Mouse (Mus musculus): ENCODE measurements at regions not wholly inside any gene's neighbourhood (a gene's known extent, or its start where the extent isn't known, plus 50 kb on each side); places are given as distances from the start of the nearest gene placed in this dataset.
A peak's percentile ranks its signal among the peaks of the same experiment; 100 is the strongest.
"Not testable (repeated sequence)": the region's sequence is repeated elsewhere in the genome, so short reads cannot be mapped to it uniquely, and the experiment has no call there.

DNA sequence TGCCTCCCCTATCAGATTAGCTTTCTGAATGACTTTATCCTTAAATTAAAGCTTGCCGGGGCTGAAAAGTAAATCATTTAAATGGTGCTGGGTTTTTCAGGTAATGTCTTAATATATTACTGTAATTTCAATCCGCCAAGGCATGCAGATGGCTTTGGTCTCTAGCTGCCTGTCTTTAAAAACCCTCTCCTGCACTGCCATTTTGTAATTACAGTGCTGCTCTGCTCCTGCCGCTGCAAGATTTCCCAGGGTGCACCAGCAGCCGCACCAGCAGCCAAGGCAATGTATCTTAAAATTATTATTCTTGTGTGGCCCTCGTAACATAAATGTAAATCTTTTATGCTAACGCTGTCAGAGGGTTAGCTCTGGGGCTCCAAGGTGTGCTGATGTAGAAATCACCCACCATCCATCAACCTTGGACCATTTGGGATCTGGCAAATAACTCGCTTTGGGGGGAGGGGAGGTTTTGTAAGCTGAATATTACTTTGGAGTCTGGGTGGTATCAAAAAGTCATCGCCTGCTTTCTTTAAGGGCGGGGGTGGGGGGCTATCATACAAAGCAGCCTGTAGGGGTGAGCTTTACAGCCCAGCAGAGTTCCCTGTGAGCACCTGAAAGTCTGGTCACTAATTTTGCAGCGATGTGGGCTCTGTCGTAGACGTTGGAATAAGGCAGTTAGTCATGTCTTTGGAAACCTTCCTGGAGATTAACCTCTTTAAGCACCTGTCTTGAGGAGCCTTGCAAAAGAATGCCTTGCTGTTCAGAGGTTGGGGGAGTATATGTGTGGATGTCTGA lies 226.0 kb downstream of the Tmem114 start:
- no peak overlapping the region for H3K27ac ChIP-seq (replicated peaks; ENCODE audit: low read depth, low read length)
- no peaks in the 10 kb centered on the region for H3K9me3 ChIP-seq (ENCODE audit: control insufficient read depth, low read length)
- no peak overlapping the region for H3K4me3 ChIP-seq (ENCODE audit: low read depth, low read length)
- no peaks in the 10 kb centered on the region for H3K36me3 ChIP-seq (ENCODE audit: control insufficient read depth, insufficient read depth, low read length)
- H3K4me2 ChIP-seq (ENCODE audit: low read depth, severe bottlenecking), result no peak overlapping the region
- ATAC-seq (ENCODE audit: insufficient number of reproducible peaks, low FRiP score, low TSS enrichment, low read depth) (peak; percentile 62; the same call in 1 of the 2 replicates), DNase-seq (ENCODE audit: low spot score) (no peak)
- no peaks in the 10 kb centered on the region for H3K27me3 ChIP-seq (ENCODE audit: control insufficient read depth, insufficient read depth, low read length)
- H3K4me1 ChIP-seq (ENCODE audit: control insufficient read depth, insufficient read depth, low read length), result no peaks in the 10 kb centered on the region
- H3K9ac ChIP-seq (ENCODE audit: low read length), result no peak overlapping the region
- 68% methylated on average over 12 of the region's 12 CpGs for WGBS

DNA sequence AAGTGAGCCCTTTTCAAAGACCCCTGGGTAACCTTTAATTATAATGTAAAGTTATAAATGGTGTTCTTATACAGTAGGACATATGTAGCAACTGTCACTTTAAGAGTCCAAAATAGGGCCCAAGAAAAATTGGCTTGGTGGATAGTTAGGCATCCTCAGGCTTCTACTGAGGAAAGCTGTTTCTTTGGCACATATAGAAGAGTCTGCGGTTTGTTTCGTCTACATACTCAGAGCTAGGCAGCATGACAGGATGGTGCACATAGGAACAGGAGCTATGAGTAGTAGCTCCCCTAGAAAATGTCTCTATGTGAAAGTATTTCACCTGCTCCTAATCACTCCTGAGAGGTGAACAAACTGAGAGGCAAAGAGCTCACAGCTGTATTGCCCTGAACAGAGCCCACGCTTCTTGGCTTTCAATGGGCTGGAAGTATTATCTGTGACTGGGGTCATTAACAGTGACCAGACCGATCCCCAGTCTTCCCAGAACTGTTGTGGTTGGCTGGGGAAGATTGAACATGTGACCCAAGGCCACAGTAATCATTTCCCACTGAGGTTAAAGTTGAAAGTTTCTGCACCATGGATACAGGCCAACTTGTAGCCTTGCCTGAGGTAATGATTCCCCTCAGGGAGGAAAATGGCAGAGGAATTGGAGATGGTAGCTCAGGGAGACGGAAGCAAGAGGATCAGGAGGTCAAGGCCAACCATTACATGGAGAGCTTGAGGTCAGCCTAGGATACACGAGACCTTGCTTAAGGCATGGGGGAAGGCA lies 235.3 kb downstream of the Tmem114 start:
- Histone ChIP-seq H3K4me1 (ENCODE audit: control insufficient read depth, insufficient read depth, low read length) (no peaks in the 10 kb centered on the region), H3K27me3 (ENCODE audit: control insufficient read depth, insufficient read depth, low read length) (0 out of 2 replicates have a peak, but pooled peaks cover 2% of the 10 kb centered on the region), H3K9me3 (ENCODE audit: control insufficient read depth, low read length) (no peaks in the 10 kb centered on the region), H3K9ac (ENCODE audit: low read length) (no peak overlapping the region), H3K27ac (replicated peaks; ENCODE audit: low read depth, low read length) (no peak overlapping the region), H3K4me2 (ENCODE audit: low read depth, severe bottlenecking) (no peak overlapping the region), H3K36me3 (ENCODE audit: control insufficient read depth, insufficient read depth, low read length) (no peaks in the 10 kb centered on the region), H3K4me3 (ENCODE audit: low read depth, low read length) (no peak overlapping the region)
- DNase-seq (ENCODE audit: low spot score) (no peak), ATAC-seq (ENCODE audit: insufficient number of reproducible peaks, low FRiP score, low TSS enrichment, low read depth) (no peak)
- WGBS, result 79% methylated on average over 6 of the region's 6 CpGs

DNA sequence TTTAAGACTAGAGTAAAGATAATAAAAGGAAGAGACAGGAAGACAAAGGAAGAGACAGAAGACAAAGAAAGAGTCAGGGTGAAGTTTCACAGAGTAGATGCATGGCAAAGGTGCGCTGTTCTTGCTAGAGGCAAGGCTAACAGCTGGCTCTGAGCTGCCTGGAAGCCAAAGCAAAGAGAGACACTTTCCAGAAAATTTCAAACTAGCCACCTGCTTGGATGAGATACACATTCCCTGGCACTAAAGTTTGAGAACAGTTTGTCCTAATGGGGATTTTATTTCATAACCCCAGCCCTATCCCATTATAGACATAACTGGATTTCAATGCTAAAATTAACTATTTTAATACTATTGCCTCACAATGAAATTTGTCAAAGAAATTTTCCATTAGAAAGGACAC lies 235.9 kb downstream of the Tmem114 start:
- 94% methylated on average over 1 of the region's 1 CpGs for WGBS

DNA sequence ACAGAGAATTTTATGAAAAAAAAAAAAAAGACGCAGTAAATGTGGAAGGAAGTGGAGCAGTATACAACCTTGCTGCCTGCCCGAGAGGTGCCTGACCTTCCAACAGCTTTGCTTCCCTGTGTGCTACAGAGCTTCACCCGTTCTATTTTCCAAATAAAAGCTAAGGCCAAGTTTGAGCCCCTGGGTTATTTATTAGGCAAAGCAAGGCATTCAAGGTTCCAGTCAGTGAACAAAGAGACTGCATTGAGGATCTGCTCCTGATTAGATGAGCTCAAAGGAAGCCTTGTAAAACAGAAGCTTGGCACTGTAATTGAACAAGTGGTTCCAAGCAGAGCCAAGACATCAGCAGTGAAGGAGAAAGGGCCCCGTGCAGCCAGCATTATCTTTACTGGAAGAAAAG lies 236.4 kb downstream of the Tmem114 start:
- 41% methylated on average over 4 of the region's 4 CpGs for WGBS
- ATAC-seq (ENCODE audit: insufficient number of reproducible peaks, low FRiP score, low TSS enrichment, low read depth), result no peak
- no peak overlapping the region for H3K27ac ChIP-seq (replicated peaks; ENCODE audit: low read depth, low read length)

More for the DNA sequence above, 235.9 kb downstream of the Tmem114 start:
- H3K27ac ChIP-seq (replicated peaks; ENCODE audit: low read depth, low read length), result no peak overlapping the region
- H3K9me3 ChIP-seq (ENCODE audit: control insufficient read depth, low read length), result no peaks in the 10 kb centered on the region
- H3K36me3 ChIP-seq (ENCODE audit: control insufficient read depth, insufficient read depth, low read length), result no peaks in the 10 kb centered on the region
- ATAC-seq (ENCODE audit: insufficient number of reproducible peaks, low FRiP score, low TSS enrichment, low read depth) (no peak), DNase-seq (ENCODE audit: low spot score) (no peak)
- no peak overlapping the region for H3K4me3 ChIP-seq (ENCODE audit: low read depth, low read length)
- no peak overlapping the region for H3K9ac ChIP-seq (ENCODE audit: low read length)
- no peak overlapping the region for H3K4me2 ChIP-seq (ENCODE audit: low read depth, severe bottlenecking)
- 0 out of 2 replicates have a peak, but pooled peaks cover 2% of the 10 kb centered on the region for H3K27me3 ChIP-seq (ENCODE audit: control insufficient read depth, insufficient read depth, low read length)
- H3K4me1 ChIP-seq (ENCODE audit: control insufficient read depth, insufficient read depth, low read length), result no peaks in the 10 kb centered on the region

DNA sequence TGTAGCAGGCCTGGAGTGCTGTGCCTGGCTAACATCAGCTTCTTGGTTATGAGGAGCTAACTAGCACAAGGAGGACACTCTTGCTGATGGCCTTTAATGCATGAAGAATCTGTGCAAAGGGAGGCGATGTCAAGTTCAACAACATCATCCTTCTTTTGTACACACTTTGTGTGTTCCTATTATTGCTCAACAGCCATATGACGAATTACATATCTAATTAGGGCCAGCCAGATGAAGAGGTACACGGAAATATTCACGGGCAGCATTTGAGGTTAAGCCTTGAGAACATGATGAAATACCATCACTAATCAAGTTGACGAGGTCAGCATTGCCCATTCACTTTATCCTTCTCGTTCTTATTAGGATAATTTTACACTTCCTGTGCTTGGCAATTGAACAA lies 240.2 kb downstream of the Tmem114 start:
- 69% methylated on average over 6 of the region's 6 CpGs for whole genome bisulfite sequencing
- no peak overlapping the region for H3K27ac ChIP-seq (replicated peaks; ENCODE audit: low read depth, low read length)
- no peak overlapping the region for H3K9ac ChIP-seq (ENCODE audit: low read length)
- no peaks in the 10 kb centered on the region for H3K9me3 ChIP-seq (ENCODE audit: control insufficient read depth, low read length)
- H3K36me3 ChIP-seq (ENCODE audit: control insufficient read depth, insufficient read depth, low read length), result no peaks in the 10 kb centered on the region
- no peak overlapping the region for H3K4me3 ChIP-seq (ENCODE audit: low read depth, low read length)
- H3K4me2 ChIP-seq (ENCODE audit: low read depth, severe bottlenecking), result no peak overlapping the region
- no peak for ATAC-seq (ENCODE audit: insufficient number of reproducible peaks, low FRiP score, low TSS enrichment, low read depth)
- no peak for DNase-seq (ENCODE audit: low spot score)
- H3K27me3 ChIP-seq (ENCODE audit: control insufficient read depth, insufficient read depth, low read length), result no peaks in the 10 kb centered on the region
- no peaks in the 10 kb centered on the region for H3K4me1 ChIP-seq (ENCODE audit: control insufficient read depth, insufficient read depth, low read length)

More for the DNA sequence above, 236.4 kb downstream of the Tmem114 start:
- no peaks in the 10 kb centered on the region for H3K36me3 ChIP-seq (ENCODE audit: control insufficient read depth, insufficient read depth, low read length)
- H3K9me3 ChIP-seq (ENCODE audit: control insufficient read depth, low read length), result no peaks in the 10 kb centered on the region
- no peak for DNase-seq (ENCODE audit: low spot score)
- H3K27me3 ChIP-seq (ENCODE audit: control insufficient read depth, insufficient read depth, low read length), result 0 out of 2 replicates have a peak, but pooled peaks cover 2% of the 10 kb centered on the region
- no peak overlapping the region for H3K4me2 ChIP-seq (ENCODE audit: low read depth, severe bottlenecking)
- no peak overlapping the region for H3K9ac ChIP-seq (ENCODE audit: low read length)
- no peak overlapping the region for H3K4me3 ChIP-seq (ENCODE audit: low read depth, low read length)
- H3K4me1 ChIP-seq (ENCODE audit: control insufficient read depth, insufficient read depth, low read length), result no peaks in the 10 kb centered on the region

DNA sequence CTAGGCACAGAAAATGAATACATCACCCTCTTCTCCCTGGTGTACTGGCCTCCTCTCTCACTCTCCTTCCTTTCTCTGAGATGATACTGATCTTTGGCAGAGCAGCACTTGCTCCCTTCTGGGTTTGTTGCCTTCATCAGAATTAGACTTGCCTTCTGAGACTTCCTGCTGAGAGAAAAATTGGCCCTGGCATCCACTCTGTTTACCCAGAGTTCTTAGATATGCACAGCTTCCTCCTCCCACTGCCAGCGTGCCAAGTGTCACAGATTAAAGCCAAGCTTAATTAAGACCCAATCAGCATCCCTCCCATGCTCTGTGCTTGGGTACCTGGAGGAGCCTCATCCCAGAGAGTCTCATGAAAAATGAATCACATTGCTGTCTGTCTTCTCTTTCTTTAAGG lies 246.0 kb downstream of the Tmem114 start:
- Histone ChIP-seq H3K27ac (replicated peaks; ENCODE audit: low read depth, low read length) (no peak overlapping the region), H3K4me1 (ENCODE audit: control insufficient read depth, insufficient read depth, low read length) (no peaks in the 10 kb centered on the region), H3K9ac (ENCODE audit: low read length) (no peak overlapping the region), H3K36me3 (ENCODE audit: control insufficient read depth, insufficient read depth, low read length) (no peaks in the 10 kb centered on the region), H3K9me3 (ENCODE audit: control insufficient read depth, low read length) (no peaks in the 10 kb centered on the region), H3K4me2 (ENCODE audit: low read depth, severe bottlenecking) (no peak overlapping the region), H3K4me3 (ENCODE audit: low read depth, low read length) (no peak overlapping the region), H3K27me3 (ENCODE audit: control insufficient read depth, insufficient read depth, low read length) (no peaks in the 10 kb centered on the region)
- no peak for ATAC-seq (ENCODE audit: insufficient number of reproducible peaks, low FRiP score, low TSS enrichment, low read depth)
- WGBS, result 30% methylated on average over 1 of the region's 1 CpGs
- no peak for DNase-seq (ENCODE audit: low spot score)

DNA sequence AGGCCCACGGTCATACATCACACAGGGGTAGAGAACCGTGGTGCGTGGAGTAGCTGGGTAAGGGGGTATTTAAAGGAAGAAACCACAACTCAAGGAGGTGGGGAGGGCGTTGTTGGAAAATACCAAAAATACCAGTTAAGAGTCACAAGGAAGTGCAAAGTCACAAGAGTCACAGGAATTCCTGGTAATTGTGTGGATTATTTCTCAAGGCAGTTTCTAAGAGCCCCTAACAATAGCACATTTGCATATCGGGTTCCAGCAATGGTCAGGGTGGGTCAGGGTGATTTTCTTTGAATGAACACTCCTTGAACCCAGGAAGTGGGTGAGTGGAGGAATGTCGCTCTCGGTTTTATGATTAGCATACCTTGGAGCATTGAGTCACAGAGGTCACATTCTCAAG lies 247.7 kb downstream of the Tmem114 start:
- H3K4me2 ChIP-seq (ENCODE audit: low read depth, severe bottlenecking); H3K27ac ChIP-seq (replicated peaks; ENCODE audit: low read depth, low read length); ATAC-seq (ENCODE audit: insufficient number of reproducible peaks, low FRiP score, low TSS enrichment, low read depth); H3K27me3 ChIP-seq (ENCODE audit: control insufficient read depth, insufficient read depth, low read length); H3K9ac ChIP-seq (ENCODE audit: low read length); H3K36me3 ChIP-seq (ENCODE audit: control insufficient read depth, insufficient read depth, low read length); DNase-seq (ENCODE audit: low spot score); H3K9me3 ChIP-seq (ENCODE audit: control insufficient read depth, low read length); H3K4me1 ChIP-seq (ENCODE audit: control insufficient read depth, insufficient read depth, low read length); H3K4me3 ChIP-seq (ENCODE audit: low read depth, low read length): not testable (repeated sequence)
- WGBS, result 90% methylated on average over 7 of the region's 7 CpGs

DNA sequence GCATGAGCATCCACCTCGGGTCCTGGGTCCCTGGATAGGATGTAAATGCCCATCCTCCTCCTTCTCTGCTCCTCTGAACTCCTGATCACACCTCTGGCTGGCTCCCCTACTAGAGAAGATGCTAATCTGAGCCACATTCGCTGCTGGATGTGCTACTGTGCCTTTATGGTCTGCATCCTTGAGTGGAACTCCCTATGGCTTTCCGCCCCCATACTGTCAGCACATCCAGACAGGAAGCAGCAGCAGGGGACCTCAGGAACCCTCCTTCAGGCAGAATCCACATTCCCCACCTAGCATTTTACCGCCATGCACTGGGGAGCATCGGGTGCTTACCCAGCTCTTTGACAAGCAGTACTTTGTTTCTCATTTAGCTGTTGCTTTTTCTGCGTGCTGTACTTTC lies 248.8 kb downstream of the Tmem114 start:
- no peaks in the 10 kb centered on the region for H3K27me3 ChIP-seq (ENCODE audit: control insufficient read depth, insufficient read depth, low read length)

More for the DNA sequence above, 248.8 kb downstream of the Tmem114 start:
- no peaks in the 10 kb centered on the region for H3K4me1 ChIP-seq (ENCODE audit: control insufficient read depth, insufficient read depth, low read length)
- no peaks in the 10 kb centered on the region for H3K9me3 ChIP-seq (ENCODE audit: control insufficient read depth, low read length)
- H3K4me3 ChIP-seq (ENCODE audit: low read depth, low read length), result no peak overlapping the region
- DNase-seq (ENCODE audit: low spot score) (no peak), ATAC-seq (ENCODE audit: insufficient number of reproducible peaks, low FRiP score, low TSS enrichment, low read depth) (no peak)
- H3K9ac ChIP-seq (ENCODE audit: low read length), result no peak overlapping the region
- WGBS, result 64% methylated on average over 6 of the region's 6 CpGs
- H3K36me3 ChIP-seq (ENCODE audit: control insufficient read depth, insufficient read depth, low read length), result no peaks in the 10 kb centered on the region
- H3K4me2 ChIP-seq (ENCODE audit: low read depth, severe bottlenecking), result no peak overlapping the region
- H3K27ac ChIP-seq (replicated peaks; ENCODE audit: low read depth, low read length), result no peak overlapping the region
